Mouse (Mus musculus) liver, embryonic 14.5 days (tissue): ENCODE results near the gene Vmn2r88. TPM values are rescaled to one million over a fixed set of nuclear protein-coding genes. Genes with fewer than 3 reads are reported as not detected.
"Not testable (repeated sequence)": the region's sequence is repeated elsewhere in the genome, so short reads cannot be mapped to it uniquely, and the experiment has no call there.

Experiments used
- ATAC-seq: fragments of 200-750 bp; cut with Nextera tagmentation; 2 replicates; pipeline ENCODE4 v1.8.0; 2017; ENCODE audit warnings: moderate number of reproducible peaks, mild to moderate bottlenecking, moderate library complexity; ENCODE audit not compliant: insufficient read depth
- DNase-seq, 3 experiments: peaks; one replicate each; pipeline ENCODE4 v3.0.0-alpha.2; 2012 to 2013; ENCODE audit warnings: low read depth in 3 of 3, low spot score in 3 of 3
- H3K27ac ChIP-seq: fragments of 300-500 bp; sonication (generic); 2 replicates; pipeline ENCODE4 v1.5.1; 2014; ENCODE audit warnings: moderate library complexity, mild to moderate bottlenecking, control low read depth, inconsistent platforms
- H3K27me3 ChIP-seq: fragments of 300-500 bp; sonication (generic); 2 replicates; pipeline ENCODE4 v1.6.1; 2014; ENCODE audit warnings: mild to moderate bottlenecking, low read length, moderate library complexity; ENCODE audit not compliant: control insufficient read depth, insufficient read depth
- H3K36me3 ChIP-seq: fragments of 300-500 bp; sonication (generic); replicated peaks from 2 replicates; pipeline ENCODE4 v1.6.1; 2014; ENCODE audit warnings: low read depth; ENCODE audit not compliant: control insufficient read depth, insufficient read depth
- H3K4me1 ChIP-seq, 2 experiments: fragments of 200-500 bp in 1 of 2; fragments of 300-500 bp in 1 of 2; sonication (generic) in 1 of 2; replicated peaks; 2 replicates each; pipeline ENCODE4 v1.6.1; 2012 to 2014; ENCODE audit warnings: antibody characterized with exemption in 1 of 2, inconsistent platforms in 1 of 2, low read length in 1 of 2; ENCODE audit not compliant: control insufficient read depth in 2 of 2, insufficient read depth in 2 of 2
- H3K4me2 ChIP-seq: fragments of 300-500 bp; sonication (generic); 2 replicates; pipeline ENCODE4 v1.6.1; 2014; ENCODE audit warnings: low read depth, mild to moderate bottlenecking, control low read depth, moderate library complexity
- H3K4me3 ChIP-seq, 2 experiments: fragments of 200-500 bp in 1 of 2; fragments of 300-500 bp in 1 of 2; sonication (generic) in 1 of 2; 2 replicates each; pipeline ENCODE4 v1.5.1; 2012 to 2014; ENCODE audit warnings: low read depth in 2 of 2, low read length in 2 of 2, mild to moderate bottlenecking in 2 of 2, control low read depth in 1 of 2, inconsistent platforms in 1 of 2, moderate library complexity in 1 of 2; ENCODE audit not compliant: insufficient read depth in 1 of 2
- H3K9ac ChIP-seq: fragments of 300-500 bp; sonication (generic); replicated peaks from 2 replicates; pipeline ENCODE4 v1.6.1; 2014; ENCODE audit warnings: mild to moderate bottlenecking, control low read depth, moderate library complexity
- H3K9me3 ChIP-seq: fragments of 300-500 bp; sonication (generic); 2 replicates; pipeline ENCODE4 v1.6.1; 2016; ENCODE audit warnings: low read length, mixed read lengths; ENCODE audit not compliant: control insufficient read depth
- CTCF ChIP-seq: IDR thresholded peaks from 2 replicates; pipeline ENCODE4 v1.5.1; 2016; ENCODE audit warnings: antibody characterized with exemption, low read depth, control low read depth
- EP300 ChIP-seq: IDR thresholded peaks from 2 replicates; pipeline ENCODE4 v1.6.1; 2016; ENCODE audit warnings: antibody characterized with exemption, low read depth
- WGBS: fragments of 180-500 bp; shearing (Covaris S2); extraction: QIAGEN DNeasy Blood & Tissue Kit; methylation state at CpG from one replicate; pipeline ENCODE4 v1.1.7; 2014; ENCODE audit not compliant: insufficient replicate concordance; 5-methylcytosine and 5-hydroxymethylcytosine counted together
- polyA plus RNA-seq, 2 experiments: library from polyadenylated mRNA; depleted of rRNA in 1 of 2; stranded (reverse) in 1 of 2; unstranded in 1 of 2; fragments of >200 nt; fragmentation: Nextera tagmentation in 1 of 2; extraction: Ambion mirVana in 1 of 2; gene quantifications; 2 replicates each; pipeline versions ENCODE4 v1.2.1 to v1.2.3; 2012 to 2014

The Vmn2r88 gene
- polyA plus RNA-seq, 2 experiments, result not detected

GRCm38 (mm10) chr14:51438955-51439354 lies 28.3 kb downstream of the Vmn2r88 start:
- Histone ChIP-seq H3K4me2 (no peak overlapping the region), H3K36me3 (no peaks in the 10 kb centered on the region), H3K27ac (no peak overlapping the region), H3K9me3 (peaks cover 12% of the 10 kb centered on the region), H3K27me3 (no peaks in the 10 kb centered on the region), H3K9ac (no peak overlapping the region), H3K4me1 (no peaks in the 10 kb centered on the region), H3K4me3 (no peak overlapping the region)
- no peak for TF ChIP-seq EP300
- no peak for TF ChIP-seq CTCF
- 68% methylated on average over 4 of the region's 4 CpGs for WGBS
- ATAC-seq (no peak), DNase-seq (no peak)

DNA sequence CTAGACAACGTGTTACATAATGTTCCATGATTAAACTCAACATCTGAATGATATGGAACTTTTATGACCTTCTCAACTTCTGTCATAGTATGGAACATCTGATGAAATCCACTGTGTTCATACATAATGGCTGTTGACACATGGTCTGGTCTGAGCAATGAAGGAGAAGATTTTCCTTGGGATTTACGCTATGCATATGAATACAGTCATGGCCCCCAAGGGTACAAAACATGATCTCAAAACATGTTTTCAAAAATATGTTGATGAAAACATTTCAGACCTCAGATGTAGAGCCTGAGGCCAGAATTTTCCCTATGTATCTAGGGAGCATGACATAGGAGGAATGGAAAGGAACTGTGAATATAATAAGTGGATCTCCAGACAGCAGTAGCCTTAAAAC lies 40.9 kb downstream of the Vmn2r88 start, which contains the start of gene Vmn2r89:
Gene Vmn2r89 (plus strand): TSS at position 301 of the 400 bp plus-strand sequence.
- 53% methylated on average over 2 of the region's 2 CpGs for WGBS

More for the DNA sequence above, 40.9 kb downstream of the Vmn2r88 start, which contains the start of gene Vmn2r89:
- not testable (repeated sequence) for ATAC-seq, H3K9ac ChIP-seq, H3K27ac ChIP-seq, H3K27me3 ChIP-seq, H3K4me2 ChIP-seq, DNase-seq, H3K9me3 ChIP-seq, H3K4me3 ChIP-seq, H3K36me3 ChIP-seq, H3K4me1 ChIP-seq

Other genes starting within 250 kb of the Vmn2r88 start
- gene Rnase2b, start 248.6 kb upstream of the Vmn2r88 start, polyA plus RNA-seq (2012; rRNA removed), result not detected in 2 replicates
- gene Rnase2b, start 248.6 kb upstream of the Vmn2r88 start, polyA plus RNA-seq (2014; fragmentation: Nextera tagmentation; extraction: Ambion mirVana), result not detected in 2 replicates
- not detected in 2 replicates for gene Ang2, start 211.7 kb upstream of the Vmn2r88 start, polyA plus RNA-seq (2012; rRNA removed)
- gene Ang2, start 211.7 kb upstream of the Vmn2r88 start, polyA plus RNA-seq (2014; fragmentation: Nextera tagmentation; extraction: Ambion mirVana), result not detected in 2 replicates
- not detected in 2 replicates for gene Ear14, start 207.4 kb upstream of the Vmn2r88 start, polyA plus RNA-seq (2012; rRNA removed)
- gene Ear14, start 207.4 kb upstream of the Vmn2r88 start, polyA plus RNA-seq (2014; fragmentation: Nextera tagmentation; extraction: Ambion mirVana), result not detected in 2 replicates
- gene Rnase2a, start 154.7 kb upstream of the Vmn2r88 start, polyA plus RNA-seq (2012; rRNA removed), result not detected in 2 replicates
- gene Rnase2a, start 154.7 kb upstream of the Vmn2r88 start, polyA plus RNA-seq (2014; fragmentation: Nextera tagmentation; extraction: Ambion mirVana), result not detected in 2 replicates
- gene Gm7247, start 49.1 kb upstream of the Vmn2r88 start, polyA plus RNA-seq (2012; rRNA removed), result not detected in 2 replicates
- gene Gm7247, start 49.1 kb upstream of the Vmn2r88 start, polyA plus RNA-seq (2014; fragmentation: Nextera tagmentation; extraction: Ambion mirVana), result not detected in 2 replicates
- gene Vmn2r89, start 41.0 kb downstream of the Vmn2r88 start, polyA plus RNA-seq (2012; rRNA removed), result not detected in 2 replicates
- gene Vmn2r89, start 41.0 kb downstream of the Vmn2r88 start, polyA plus RNA-seq (2014; fragmentation: Nextera tagmentation; extraction: Ambion mirVana), result not detected in 2 replicates
- gene Gm5622, start 142.0 kb downstream of the Vmn2r88 start, polyA plus RNA-seq (2012; rRNA removed), result not detected in 2 replicates
- gene Gm5622, start 142.0 kb downstream of the Vmn2r88 start, polyA plus RNA-seq (2014; fragmentation: Nextera tagmentation; extraction: Ambion mirVana), result 0.15 and 0.16 TPM in 2 replicates
- not detected in 2 replicates for gene Gm17175, start 163.2 kb downstream of the Vmn2r88 start, polyA plus RNA-seq (2012; rRNA removed)
- gene Gm17175, start 163.2 kb downstream of the Vmn2r88 start, polyA plus RNA-seq (2014; fragmentation: Nextera tagmentation; extraction: Ambion mirVana), result not detected in 2 replicates
- gene Gm17174, start 181.3 kb downstream of the Vmn2r88 start, polyA plus RNA-seq (2012; rRNA removed), result not detected in 2 replicates
- gene Gm17174, start 181.3 kb downstream of the Vmn2r88 start, polyA plus RNA-seq (2014; fragmentation: Nextera tagmentation; extraction: Ambion mirVana), result not detected in 2 replicates
- not detected in 2 replicates for gene Gm17078, start 200.5 kb downstream of the Vmn2r88 start, polyA plus RNA-seq (2012; rRNA removed)
- gene Gm17078, start 200.5 kb downstream of the Vmn2r88 start, polyA plus RNA-seq (2014; fragmentation: Nextera tagmentation; extraction: Ambion mirVana), result not detected in 2 replicates
- gene Gm4181, start 224.8 kb downstream of the Vmn2r88 start, polyA plus RNA-seq (2012; rRNA removed), result not detected in 2 replicates
- gene Gm4181, start 224.8 kb downstream of the Vmn2r88 start, polyA plus RNA-seq (2014; fragmentation: Nextera tagmentation; extraction: Ambion mirVana), result not detected in 2 replicates